Mouse (Mus musculus): ENCODE data around the gene Fam172a.
"Not testable (repeated sequence)": the region's sequence is repeated elsewhere in the genome, so short reads cannot be mapped to it uniquely, and the experiment has no call there.

Gene Fam172a

DNA sequence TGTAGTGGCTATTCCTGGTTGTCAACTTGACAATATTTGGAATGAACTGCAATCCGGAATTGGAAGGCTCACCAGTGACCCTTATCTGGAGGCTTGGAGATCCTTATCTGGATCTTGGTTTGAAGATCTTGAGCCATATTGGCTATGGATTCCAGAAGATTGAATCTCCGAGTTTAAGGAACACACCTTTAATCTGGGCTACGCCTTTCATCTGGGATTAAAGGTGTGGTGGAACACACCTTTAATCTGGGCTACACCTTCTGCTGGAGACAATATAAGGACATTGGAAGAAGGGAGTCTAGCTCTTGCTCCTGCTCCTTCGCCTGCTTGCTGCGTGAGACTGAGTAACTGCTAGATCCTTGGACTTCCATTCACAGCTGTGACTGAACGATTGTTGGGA is at the start of gene Fam172a:
Gene Fam172a (plus strand): TSS at position 301 of the 400 bp plus-strand sequence.
- DNase-seq (ENCODE audit: low spot score in 2 of 2): not testable (repeated sequence)

DNA sequence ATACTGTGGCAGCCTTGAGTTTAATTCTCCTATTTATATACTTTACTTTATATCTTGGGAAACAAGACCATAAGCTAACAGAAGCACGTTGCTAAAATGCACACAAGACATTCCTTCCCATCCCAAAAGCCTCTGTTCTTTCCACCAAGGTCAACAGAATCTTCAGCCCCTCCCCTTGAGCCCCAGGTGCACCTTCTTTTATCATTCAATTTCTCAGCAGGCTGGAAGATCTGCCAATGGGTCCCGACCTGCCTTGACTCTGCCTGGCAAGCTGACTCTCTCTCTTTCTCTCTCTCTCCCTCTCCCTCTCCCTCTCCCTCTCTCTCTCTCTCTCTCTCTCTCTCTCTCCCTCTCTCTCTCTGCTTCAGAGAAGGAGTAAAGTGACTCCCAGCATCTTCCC is 13.2 kb upstream of the Fam172a start:
- no peak for DNase-seq (ENCODE audit: low spot score in 2 of 2)

DNA sequence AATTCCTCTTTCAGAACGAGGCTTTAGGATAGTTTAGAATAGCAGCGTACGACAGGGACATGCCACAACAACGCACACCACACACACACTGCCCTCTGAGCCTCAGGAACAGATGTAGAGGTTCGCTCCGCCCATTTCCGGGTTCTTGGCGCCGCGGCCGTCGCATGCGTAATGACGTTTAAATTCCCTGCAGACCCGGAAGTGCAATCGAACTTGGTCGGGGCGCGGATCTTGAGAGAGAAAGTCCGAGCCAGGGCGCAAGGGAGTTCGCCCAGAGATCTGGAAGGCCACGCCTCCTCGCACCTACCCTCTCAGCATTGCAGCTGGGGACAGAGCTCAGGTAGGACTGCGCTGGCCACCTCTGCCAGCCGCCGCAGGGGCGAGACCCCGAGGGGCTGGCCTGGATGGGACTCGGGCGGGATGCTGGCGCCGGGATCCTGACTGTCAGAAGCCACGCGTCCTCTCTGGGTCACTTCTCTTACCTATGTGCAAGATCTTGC is 6.7 kb downstream of the Fam172a start:
- DNase-seq (ENCODE audit: low spot score in 2 of 2): peak; percentile 85 to 86

DNA sequence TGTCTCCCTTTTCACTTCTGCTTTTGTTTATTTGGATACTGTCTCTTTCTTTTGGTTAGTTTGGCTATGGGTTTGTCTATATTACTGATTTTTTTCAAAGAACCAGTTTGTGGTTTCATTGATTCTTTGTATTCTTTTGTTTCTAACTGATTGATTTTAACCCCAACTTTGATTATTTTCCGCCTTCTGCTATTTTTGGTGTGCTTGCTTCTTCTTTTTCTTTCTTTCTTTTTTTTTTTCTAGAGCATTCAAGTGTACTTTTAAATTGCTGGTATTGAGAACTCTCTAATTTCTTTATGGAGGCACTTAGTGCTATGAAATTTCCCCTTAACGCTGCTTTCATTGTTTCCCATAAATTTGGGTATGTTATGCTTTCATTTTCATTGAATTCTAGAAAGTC is 15.7 kb downstream of the Fam172a start:
- DNase-seq (ENCODE audit: low spot score in 2 of 2): no peak

DNA sequence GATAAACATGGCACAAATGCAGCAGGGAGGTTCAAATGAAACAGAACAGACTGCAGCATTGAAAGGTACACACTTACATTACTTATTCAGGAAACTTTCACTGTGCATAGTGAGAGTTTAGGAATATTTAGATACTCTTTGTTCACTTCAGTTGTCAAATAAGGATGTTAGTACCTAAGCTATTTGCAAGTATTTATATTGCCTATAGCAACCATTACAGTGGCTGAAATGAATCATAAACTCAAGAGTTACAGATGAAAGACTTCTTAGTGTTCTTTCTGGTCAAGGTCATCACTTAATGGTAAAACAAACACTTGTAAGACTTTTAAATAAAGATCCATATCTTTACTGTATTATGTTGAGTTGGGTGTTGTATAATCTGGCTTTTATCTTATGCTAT is 41.0 kb downstream of the Fam172a start:
- no peak for DNase-seq (ENCODE audit: low spot score in 2 of 2)

DNA sequence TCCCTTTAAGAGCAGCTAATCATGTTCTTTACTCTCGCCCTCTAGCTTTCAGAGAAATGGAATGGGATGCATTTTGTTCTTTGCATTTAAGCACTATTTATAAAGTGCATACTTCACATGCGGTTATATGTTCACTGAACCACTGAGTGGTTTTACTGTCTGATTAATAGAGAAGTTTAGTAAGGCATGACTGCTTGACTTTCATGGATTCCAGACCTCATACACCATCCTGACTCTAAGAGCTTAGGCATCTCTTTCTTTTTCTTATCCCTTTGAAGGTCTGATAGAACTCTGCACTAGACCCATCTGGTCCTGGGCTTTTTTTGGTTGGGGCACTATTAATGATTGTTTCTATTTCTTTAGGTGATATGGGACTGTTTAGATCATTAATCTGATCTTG is 75.8 kb downstream of the Fam172a start:
- DNase-seq (ENCODE audit: low spot score in 2 of 2): no peak

DNA sequence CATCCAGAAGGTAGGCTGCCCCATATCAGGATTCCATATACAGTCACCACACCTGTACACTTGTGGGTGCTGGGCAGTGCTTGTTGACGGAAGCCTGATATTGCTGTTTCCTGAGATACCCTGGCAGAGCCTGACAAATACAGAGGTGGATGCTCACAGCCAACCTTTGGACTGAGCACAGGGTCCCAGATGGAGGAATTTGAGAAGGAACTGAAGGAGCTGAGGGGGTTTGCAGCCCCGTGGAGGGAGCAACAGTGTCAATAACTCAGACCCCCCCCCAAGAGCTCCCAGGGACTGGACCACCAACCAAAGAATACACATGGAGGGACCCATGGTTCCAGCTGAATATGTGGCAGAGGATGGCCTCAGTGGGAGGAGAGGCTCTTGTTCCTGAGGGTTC is 105.5 kb downstream of the Fam172a start:
- not testable (repeated sequence) for DNase-seq (ENCODE audit: low spot score in 2 of 2)

DNA sequence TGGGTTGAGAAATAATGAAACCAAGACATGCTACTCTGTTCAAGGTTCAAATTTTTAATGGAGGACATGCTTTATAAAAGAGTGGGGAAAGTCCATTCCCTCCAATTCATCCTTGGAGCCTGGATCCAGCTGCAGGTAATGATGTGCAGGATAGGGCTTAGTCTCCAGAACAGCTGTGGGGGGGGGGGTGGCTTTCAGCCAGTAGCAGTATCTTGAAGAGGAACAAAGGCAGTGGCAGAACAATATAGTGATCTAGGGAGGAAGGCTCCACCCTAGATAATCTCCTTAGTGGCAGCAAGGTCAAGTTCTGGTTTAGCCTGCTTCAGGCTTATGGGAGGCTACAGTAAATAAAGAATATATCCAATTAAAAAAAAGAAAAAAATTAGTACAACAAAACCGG is 108.6 kb downstream of the Fam172a start:
- no peak for DNase-seq (ENCODE audit: low spot score in 2 of 2)

DNA sequence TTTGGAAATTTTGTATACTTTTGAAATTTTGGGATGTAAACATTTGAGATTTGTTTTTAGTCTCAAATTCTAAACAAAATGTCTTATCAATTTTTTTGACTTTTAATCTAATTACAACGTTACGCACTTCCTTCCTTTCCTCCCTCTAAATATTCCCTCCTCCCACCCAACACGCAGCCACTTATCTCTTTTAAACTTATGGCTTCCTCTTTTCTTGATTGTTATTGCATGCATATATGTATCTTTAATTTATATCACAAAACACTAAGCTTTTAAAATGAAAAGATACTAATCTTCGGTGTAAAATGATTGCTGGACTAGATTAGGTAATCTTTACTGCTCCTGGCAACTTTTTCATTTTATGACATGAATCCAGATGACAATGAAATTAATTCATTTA is 124.3 kb downstream of the Fam172a start:
- no peak for DNase-seq (ENCODE audit: low spot score in 2 of 2)

DNA sequence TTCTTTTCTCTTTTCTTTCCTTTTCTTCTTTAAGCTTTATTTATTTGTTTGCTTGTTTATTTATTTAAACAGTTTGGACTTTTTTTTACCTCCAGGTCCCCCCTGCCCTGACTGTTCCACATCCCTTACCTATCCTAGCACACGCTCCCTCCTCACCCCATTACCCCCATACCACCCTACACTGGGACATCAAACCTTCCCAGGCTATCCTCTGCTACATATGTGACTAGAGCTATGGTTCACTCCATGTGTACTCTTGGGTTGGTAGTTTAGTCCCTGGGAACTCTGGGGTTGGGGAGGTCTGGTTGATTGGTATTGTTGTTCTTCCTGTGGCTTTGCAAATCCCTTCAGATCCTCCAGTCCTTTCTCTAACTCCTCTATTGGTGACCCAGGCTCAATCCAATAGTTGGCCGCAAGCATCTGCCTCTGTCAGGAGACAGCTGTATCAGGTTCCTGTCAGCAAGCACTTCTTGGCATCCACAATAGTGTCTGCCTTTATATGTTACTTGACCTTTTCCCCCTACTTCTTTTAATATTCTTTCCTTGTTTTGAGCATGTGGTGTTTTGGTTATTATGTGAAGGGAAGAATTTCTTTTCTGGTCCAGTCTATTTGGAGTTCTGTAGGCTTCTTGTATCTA is 141.3 kb downstream of the Fam172a start:
- no peak for DNase-seq (ENCODE audit: low spot score in 2 of 2)

DNA sequence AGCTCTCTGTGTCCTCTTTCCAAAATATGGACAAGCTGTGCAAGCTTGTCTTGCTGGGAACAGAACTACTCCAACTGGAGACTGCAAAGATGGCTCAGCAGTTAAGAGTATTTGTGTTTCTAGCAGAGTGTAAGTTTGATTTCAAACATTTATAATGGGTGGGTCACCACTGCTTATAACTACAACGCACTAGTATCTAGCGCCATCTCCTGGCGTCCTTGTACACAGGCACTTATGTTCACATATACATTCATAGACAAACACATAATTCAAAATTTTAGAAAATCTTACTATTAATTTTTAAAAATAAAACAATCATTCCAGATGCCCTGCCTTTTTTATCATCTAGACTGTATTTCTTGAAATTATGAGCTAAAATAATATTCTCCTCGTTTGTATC is 147.0 kb downstream of the Fam172a start:
- DNase-seq (ENCODE audit: low spot score in 2 of 2): no peak

DNA sequence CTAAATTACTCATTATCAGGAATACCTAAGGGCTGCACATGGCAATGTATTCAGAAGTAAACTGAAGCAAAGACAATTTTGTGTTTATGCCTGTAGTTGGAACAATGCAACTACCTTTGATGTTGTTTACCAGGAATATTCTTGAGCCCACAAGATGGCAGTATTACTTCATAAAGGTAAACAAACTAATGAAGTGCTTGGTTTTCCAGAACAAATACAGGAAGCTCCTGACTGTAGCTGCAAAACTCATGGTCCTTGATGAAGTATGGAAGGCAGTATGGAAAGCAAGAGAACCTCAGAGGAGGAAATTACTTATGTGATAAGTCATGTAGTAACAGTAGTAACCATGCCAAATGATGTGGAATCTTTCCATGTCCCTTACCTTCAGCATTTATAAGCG is 163.0 kb downstream of the Fam172a start:
- DNase-seq (ENCODE audit: low spot score in 2 of 2): no peak

DNA sequence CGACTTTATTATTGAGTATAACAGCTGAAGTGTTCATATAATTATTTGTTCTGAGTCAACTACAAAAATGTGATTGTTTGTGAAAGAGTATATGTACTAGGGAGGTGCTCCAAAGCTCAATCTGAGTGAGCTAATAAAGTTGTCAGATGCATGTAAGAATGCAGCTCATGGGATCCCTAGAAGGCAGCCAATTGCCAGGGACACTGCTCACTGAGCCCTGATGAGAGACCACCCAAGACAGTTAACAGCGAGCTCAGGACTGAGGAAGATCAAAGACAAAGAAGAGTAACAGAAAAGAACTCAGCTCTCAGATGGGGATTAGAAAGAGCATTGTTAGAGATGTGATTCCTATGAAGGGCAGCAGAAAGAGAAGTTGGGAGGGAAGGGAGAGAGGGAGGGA is 166.5 kb downstream of the Fam172a start:
- DNase-seq (ENCODE audit: low spot score in 2 of 2): no peak

DNA sequence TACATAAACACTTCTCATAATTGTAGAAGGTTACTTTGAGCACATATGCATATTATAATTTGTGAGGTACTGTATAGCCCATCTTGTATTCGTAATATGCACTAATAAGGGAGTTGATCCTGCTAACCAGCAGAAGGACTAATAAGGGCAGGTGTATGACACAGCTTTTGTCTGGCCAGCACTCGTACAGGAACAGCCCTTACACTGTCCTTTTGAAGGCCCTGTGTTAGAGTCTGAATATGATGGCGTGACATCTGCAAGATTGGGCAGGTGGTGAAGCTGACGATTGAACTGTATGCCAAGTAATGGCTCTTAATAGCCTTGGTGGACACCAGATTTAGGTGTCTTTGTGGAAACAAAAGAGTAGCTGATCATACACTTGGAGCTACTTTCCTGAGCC is 176.3 kb downstream of the Fam172a start:
- no peak for DNase-seq (ENCODE audit: low spot score in 2 of 2)

DNA sequence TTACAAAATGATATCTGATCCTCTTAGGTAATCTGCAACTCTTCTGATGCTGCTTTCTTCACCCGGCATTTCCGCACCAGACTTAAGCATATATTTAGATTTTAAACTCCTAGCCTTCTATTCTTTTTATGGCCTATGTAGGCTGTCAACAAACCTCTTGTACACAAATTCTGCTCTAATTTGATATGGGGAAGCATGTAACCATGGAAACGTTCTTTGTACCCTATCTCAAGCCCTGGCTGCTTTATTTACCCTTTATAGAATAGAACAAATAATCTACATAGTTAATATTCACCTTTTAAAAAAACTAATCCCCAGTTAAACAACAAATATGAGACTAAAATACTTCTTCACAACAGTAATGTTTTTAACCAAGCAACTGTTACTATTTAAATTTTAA is 176.7 kb downstream of the Fam172a start:
- no peak for DNase-seq (ENCODE audit: low spot score in 2 of 2)

DNA sequence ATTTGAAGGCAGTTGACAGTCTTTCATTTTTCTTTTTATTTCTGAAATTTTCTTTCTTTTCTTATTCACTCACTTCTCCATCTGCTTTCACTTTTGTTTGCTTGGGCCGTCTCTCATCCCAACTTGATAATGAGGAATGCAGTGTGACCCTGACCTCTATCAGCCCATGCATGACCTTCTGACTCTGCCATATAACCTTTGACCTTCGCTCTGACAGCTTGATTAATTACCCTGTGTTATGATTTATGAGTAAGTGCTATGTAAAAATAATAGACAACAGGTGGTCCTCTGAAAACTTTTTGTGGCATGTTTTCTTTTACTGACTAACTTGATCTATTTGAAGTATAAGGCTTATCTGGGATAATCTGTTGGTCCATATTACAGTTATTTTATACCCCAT is 195.8 kb downstream of the Fam172a start:
- no peak for DNase-seq (ENCODE audit: low spot score in 2 of 2)

DNA sequence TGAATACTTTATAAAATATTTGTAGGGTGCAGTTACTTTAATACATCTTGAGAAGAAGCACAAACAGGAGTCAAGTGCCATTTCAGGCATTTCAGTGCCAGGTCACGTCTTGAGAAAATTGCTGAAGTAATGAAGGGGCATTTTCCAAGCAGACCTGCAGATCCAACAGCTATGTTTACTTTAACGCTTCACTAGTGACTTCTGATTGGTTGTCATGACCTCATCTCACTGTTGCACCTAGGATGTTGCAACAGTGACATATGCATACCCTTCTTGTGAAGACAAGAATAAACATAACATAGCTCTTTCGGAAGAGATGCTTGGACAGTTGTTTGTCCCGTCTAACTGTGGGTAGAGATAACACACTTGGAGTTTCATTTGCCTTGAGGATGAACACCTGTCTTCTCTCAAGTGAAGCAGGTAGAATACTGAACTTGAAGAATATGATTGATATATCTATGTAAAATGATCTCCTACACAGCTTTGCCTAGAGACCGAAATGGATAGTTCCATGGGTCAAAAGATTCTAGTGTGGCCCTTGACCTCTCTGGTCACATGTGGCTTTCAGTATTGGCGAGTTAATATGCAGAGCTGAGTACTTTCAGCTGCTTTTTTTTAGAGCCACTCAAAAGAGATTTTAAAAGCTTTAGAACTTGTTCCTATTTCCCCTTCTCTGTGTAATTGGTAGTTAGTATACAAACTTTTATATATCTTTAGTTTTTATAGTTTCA is 196.4 kb downstream of the Fam172a start:
- DNase-seq (ENCODE audit: low spot score in 2 of 2): no peak

DNA sequence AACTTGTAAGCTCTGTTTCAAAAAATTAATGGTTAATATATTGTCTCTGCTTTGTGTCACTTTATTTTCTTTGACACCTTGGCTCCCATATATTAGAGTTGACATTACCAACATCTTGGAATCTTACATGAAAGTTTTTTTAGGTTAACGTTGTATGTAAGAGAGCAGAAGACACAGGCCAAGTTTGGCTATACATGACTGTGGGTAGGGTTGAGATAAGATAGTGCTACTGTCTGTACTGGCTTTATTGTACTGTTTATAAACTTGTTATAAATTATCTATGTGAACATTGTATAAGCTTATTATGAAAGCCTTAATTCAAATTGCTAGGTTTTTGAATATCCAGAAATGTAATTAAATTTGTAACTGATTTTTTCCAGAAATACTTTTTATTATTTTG is 197.9 kb downstream of the Fam172a start:
- DNase-seq (ENCODE audit: low spot score in 2 of 2): no peak

DNA sequence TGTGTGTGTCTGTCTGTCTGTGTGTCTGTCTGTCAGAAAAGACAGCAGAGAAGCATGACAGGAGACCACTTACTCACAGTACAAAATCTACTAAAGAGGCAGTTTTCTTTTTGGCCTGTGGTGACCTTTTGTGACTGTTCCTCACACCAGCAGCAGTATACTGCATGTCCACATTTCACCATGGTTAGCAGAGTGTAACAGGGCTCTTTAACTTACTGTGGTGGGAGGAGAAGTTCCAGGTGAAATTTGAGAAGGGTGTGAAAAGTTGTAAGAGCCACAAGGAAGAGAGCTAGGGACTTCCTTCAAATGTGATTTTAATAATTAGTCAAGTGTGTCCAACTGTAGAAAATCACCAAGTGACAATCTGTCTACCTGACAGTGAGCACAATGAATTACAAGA is 199.0 kb downstream of the Fam172a start:
- DNase-seq (ENCODE audit: low spot score in 2 of 2): no peak

DNA sequence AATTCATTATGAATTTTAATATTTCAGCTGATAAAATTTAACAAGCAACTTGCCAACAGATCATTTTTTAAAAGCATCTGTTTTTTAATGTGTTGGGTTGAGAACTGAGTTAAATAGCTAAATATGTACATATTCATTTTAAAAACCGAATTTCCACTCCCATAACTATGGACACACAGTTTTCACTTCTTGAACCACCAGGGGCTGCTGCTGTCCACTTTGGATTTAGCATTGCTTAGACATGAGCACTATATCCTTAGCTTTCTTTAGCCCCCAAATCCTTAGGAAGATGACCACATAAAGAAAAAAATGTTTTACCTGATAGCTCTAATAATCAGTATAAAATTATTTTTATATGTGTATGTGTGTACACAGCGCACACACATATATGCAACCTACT is 207.4 kb downstream of the Fam172a start:
- DNase-seq (ENCODE audit: low spot score in 2 of 2): no peak

DNA sequence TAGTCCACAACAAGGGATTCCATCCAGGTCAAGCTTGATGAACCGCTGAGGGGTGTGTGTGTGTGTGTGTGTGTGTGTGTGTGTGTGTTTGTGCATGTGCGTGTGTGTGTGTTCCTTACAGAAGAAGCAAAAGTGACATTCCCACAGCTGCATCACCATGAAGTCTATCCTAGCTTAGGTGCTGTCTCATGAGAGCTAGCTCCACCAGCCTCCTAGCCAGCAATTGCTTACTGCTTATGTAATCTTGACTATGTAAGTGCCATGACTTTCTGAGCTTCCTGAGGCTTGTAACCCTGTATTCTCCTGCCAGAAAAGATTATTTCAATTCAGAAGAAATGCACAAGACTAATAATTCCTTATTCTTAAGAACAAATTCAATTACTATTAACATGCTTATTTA is 221.0 kb downstream of the Fam172a start:
- no peak for DNase-seq (ENCODE audit: low spot score in 2 of 2)

DNA sequence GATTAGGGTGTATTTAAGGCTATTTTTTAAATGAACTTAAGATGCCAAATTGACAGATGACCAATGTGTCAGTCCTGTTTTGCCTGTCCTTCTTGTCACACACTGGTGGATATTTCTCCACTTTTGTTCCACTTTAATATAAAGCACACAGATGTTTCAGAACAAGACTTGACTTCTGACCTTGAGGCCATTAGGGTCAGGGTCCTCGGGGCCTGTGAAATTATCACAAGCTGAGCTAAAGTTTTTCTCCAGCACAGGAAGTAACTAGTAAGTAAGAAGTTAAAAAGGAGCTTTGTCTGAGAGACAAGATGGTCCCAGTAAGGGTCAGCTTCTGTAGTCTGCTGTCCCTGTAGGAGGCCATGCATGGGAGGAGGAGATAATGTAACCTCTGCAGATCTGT is 255.8 kb downstream of the Fam172a start:
- no peak for DNase-seq (ENCODE audit: low spot score in 2 of 2)

DNA sequence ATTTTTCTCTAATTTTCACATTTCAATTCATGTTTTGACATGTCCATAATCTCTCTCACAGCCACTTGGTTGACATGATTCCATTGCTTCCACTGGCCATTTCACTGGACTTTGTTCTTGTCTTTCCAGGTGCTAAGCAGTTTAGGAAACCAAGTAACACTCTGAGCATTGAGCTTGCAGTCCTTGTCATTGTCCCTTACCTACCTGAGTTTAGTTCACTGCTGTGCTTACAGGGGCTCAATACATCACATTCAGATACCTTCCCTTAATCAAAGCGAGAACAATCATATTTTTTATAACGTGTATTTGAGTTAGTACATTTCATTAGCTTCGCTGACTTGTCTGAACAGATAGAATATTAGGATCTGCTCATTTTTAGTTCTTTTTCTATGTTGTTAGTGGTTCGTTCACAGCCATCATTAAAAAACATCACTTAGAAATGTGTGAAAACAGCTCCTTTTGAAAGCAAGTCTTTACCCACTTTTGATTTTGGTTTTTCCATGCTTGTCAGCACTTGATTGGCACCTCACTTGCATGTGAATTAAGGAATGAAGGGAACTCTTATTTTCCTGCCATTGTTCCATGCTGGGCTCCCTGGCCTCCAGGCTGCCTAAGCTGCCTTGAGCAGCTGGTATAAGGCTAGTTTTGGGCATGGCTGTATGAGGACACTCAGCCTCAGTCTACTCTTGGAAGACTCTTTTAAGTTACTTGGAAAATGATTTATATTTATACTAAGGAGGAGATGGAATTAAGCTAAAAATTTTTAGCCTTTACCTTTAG is 257.9 kb downstream of the Fam172a start:
- DNase-seq (ENCODE audit: low spot score in 2 of 2): no peak

All from frontal cortex, postnatal 14 days (tissue).